In the genomic region with DNA sequence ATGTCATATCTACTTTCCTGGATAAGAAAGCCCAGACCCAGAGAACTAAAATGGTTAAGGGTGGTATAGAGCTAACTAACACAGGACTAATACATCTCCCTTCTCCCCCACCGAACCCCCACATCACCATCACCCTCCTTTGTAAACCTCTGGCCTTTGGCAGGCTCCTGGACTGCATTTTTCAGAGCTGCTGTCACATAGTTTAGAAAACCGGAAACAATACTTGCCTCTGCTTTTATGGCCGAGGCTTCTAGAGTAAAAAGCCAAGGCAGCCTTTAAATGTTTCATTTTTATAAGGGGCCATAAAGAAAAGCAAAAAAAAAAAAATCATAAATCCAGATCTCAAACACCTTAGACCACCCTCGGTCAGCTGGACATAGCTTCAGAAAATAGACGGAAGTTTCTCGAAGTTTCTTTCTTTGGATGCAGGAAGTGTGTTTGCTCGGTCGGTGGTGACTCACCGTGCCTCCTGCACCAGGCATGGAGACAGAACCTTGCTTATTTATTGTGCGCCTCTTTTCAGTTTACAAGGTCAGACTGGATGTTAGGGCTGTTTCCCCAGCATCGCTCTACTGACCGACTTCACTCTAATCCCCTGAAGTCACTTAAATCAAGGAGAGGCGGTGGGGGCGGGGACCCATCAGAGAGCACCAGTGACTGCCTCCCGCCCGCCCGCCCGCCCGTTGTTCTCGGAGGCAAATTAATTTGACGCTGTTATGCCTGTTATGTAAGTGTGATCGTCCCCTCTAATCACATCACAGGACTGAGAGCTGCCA, we compare ENCODE assay signal across 8 mouse cellular contexts.
DNase-seq lines count a peak whose midpoint lies in the region; ATAC-seq lines count a peak whose summit lies in the region.

No protein-coding gene starts in this region.

- no peak overlapping the region for H3K27ac ChIP-seq in intestine, embryonic 15.5 days

- intact Hi-C loops in left cerebral cortex, postnatal 4 days (cut with DNase I), result no loop called here

- DNase-seq in layer of hippocampus, adult 11-12 months (ENCODE audit: low spot score), result peak; percentile 41
- DNase-seq in layer of hippocampus, adult 9-10 months (ENCODE audit: low spot score), result no peak
- DNase-seq in embryo, embryonic 10 days (ENCODE audit: low spot score), result peak; percentile 35
- peak; percentile 16 for DNase-seq in left cerebral cortex, postnatal 4 days
- DNase-seq in mesoderm, embryonic 11.5 days (ENCODE audit: low read depth, low spot score), result peak; percentile 49
- peak; percentile 4 for DNase-seq in splenic B cell, adult 2 months (ENCODE audit: low read depth, low spot score)

- H3K4me2 ChIP-seq in intestine, embryonic 15.5 days (replicated peaks), result peak overlapping the region; percentile 60

- H3K9me3 ChIP-seq in intestine, embryonic 15.5 days, result no peaks in the 10 kb centered on the region

- peak; percentile 52 for ATAC-seq in granulocyte monocyte progenitor cell, adult 5-6 weeks (replicated peaks; ENCODE audit: poor library complexity, severe bottlenecking)
- peak; percentile 73 for ATAC-seq in intestine, embryonic 15.5 days

- WGBS in intestine, embryonic 15.5 days, result 4% methylated on average over 22 of the region's 22 CpGs

- no peaks in the 10 kb centered on the region for H3K27me3 ChIP-seq in intestine, embryonic 15.5 days (replicated peaks)
- H3K27me3 ChIP-seq in splenic B cell, adult 2 months (ENCODE audit: control insufficient read depth, insufficient read depth, low read length, poor library complexity, severe bottlenecking), result no peaks in the 10 kb centered on the region

- 0 out of 2 replicates have a peak overlapping the region, but pooled peaks have one; percentile 6 for H3K9ac ChIP-seq in intestine, embryonic 15.5 days

- peak overlapping the region; percentile 24 for H3K4me3 ChIP-seq in intestine, embryonic 15.5 days (replicated peaks)

- no peaks in the 10 kb centered on the region for H3K36me3 ChIP-seq in intestine, embryonic 15.5 days
- H3K36me3 ChIP-seq in splenic B cell, adult 2 months (ENCODE audit: control insufficient read depth, insufficient read depth, low read length, poor library complexity, severe bottlenecking), result no peaks in the 10 kb centered on the region

- 0 out of 2 replicates have a peak, but pooled peaks cover 4% of the 10 kb centered on the region for H3K4me1 ChIP-seq in intestine, embryonic 15.5 days (replicated peaks)
